Mouse (Mus musculus) left cerebral cortex, adult 8-10 months (tissue): ENCODE data around the gene Tmem88b. TPM values are rescaled to one million over a fixed set of nuclear protein-coding genes. Genes with fewer than 3 reads are reported as not detected.

Source experiments
- microRNA-seq, 2 experiments: library from miRNA; unstranded; fragments of <30 nt; microRNA quantifications; one replicate each; pipeline ENCODE4 v1.2.0; 2022
- total RNA-seq, 4 experiments: library from RNA; stranded (reverse); gene quantifications; 2 replicates each; pipeline ENCODE4 v1.2.4; 2022

Tmem88b gene
- total RNA-seq, 4 experiments from 2014 or later = 35.4 to 43.6 (median 36.6) TPM

Small RNA genes lying within 50 kb of the gene (microRNA-seq; reads per million reads assigned to microRNA genes)
- 0 reads per million in 2 experiments for gene Gm27743

Other genes starting within 250 kb of the Tmem88b start
- gene Nadk, start 223.5 kb downstream of the Tmem88b start, total RNA-seq = 10 to 100 TPM; 43.2 to 55.5 (median 52.6) TPM
- gene Slc35e2, start 184.5 kb downstream of the Tmem88b start, total RNA-seq = 10 to 100 TPM; 42.9 to 50.6 (median 43.8) TPM
- 10 to 100 TPM; 40.1 to 55.0 (median 47.1) TPM for gene Cdk11b, start 161.0 kb downstream of the Tmem88b start, total RNA-seq
- gene Gm10563, start 140.5 kb downstream of the Tmem88b start, total RNA-seq = not detected
- 1 to 10 TPM in 3 of 4 experiments, under 1 TPM in 1; 0.99 to 2.8 (median 2.1) TPM for gene Mmp23, start 132.5 kb downstream of the Tmem88b start, total RNA-seq
- 100 to 1,000 TPM; 108 to 124 (median 117) TPM for gene Mib2, start 116.7 kb downstream of the Tmem88b start, total RNA-seq
- gene Fndc10, start 91.5 kb downstream of the Tmem88b start, total RNA-seq = 10 to 100 TPM; 31.6 to 37.7 (median 34.7) TPM
- 100 to 1,000 TPM in 2 of 4 experiments, 10 to 100 TPM in 2; 91.0 to 111 (median 98.8) TPM for gene Ssu72, start 81.1 kb downstream of the Tmem88b start, total RNA-seq
- gene Tmem240, start 51.1 kb downstream of the Tmem88b start, total RNA-seq = 10 to 100 TPM; 43.9 to 53.3 (median 48.9) TPM
- 10 to 100 TPM; 41.3 to 55.7 (median 51.1) TPM for gene Atad3a, start 24.8 kb downstream of the Tmem88b start, total RNA-seq
- 10 to 100 TPM; 14.0 to 14.9 (median 14.4) TPM for gene Vwa1, start 11.2 kb downstream of the Tmem88b start, total RNA-seq
- gene Ankrd65, start 4.6 kb upstream of the Tmem88b start, total RNA-seq = under 1 TPM in 1 of 4 experiments, not detected in 3; 0.35 TPM
- 10 to 100 TPM; 75.3 to 87.1 (median 84.7) TPM for gene Mrpl20, start 17.0 kb upstream of the Tmem88b start, total RNA-seq
- 10 to 100 TPM; 54.7 to 60.9 (median 57.6) TPM for gene Ccnl2, start 26.6 kb upstream of the Tmem88b start, total RNA-seq
- gene Aurkaip1, start 45.4 kb upstream of the Tmem88b start, total RNA-seq = 100 to 1,000 TPM; 101 to 109 (median 102) TPM
- gene Mxra8, start 53.8 kb upstream of the Tmem88b start, total RNA-seq = 10 to 100 TPM in 1 of 4 experiments, 1 to 10 TPM in 3; 8.9 to 10.3 (median 9.3) TPM
- gene Dvl1, start 61.5 kb upstream of the Tmem88b start, total RNA-seq = 10 to 100 TPM; 81.1 to 86.5 (median 81.4) TPM
- gene Tas1r3, start 77.5 kb upstream of the Tmem88b start, total RNA-seq = under 1 TPM in 2 of 4 experiments, not detected in 2; 0.30 to 0.39 TPM
- 10 to 100 TPM; 30.1 to 48.4 (median 33.7) TPM for gene Cptp, start 83.6 kb upstream of the Tmem88b start, total RNA-seq
- gene Ints11, start 83.7 kb upstream of the Tmem88b start, total RNA-seq = 10 to 100 TPM; 26.8 to 32.6 (median 30.0) TPM
- gene Pusl1, start 105.9 kb upstream of the Tmem88b start, total RNA-seq = 10 to 100 TPM; 49.0 to 65.6 (median 58.5) TPM
- 100 to 1,000 TPM; 108 to 128 (median 122) TPM for gene Acap3, start 105.9 kb upstream of the Tmem88b start, total RNA-seq
- 10 to 100 TPM; 57.7 to 67.6 (median 65.2) TPM for gene Ube2j2, start 158.0 kb upstream of the Tmem88b start, total RNA-seq
- gene C1qtnf12, start 176.4 kb upstream of the Tmem88b start, total RNA-seq = 10 to 100 TPM; 16.0 to 26.1 (median 23.8) TPM
- gene B3galt6, start 206.8 kb upstream of the Tmem88b start, total RNA-seq = 10 to 100 TPM in 2 of 4 experiments, 1 to 10 TPM in 2; 9.3 to 12.6 (median 10.5) TPM
- 100 to 1,000 TPM; 206 to 235 (median 221) TPM for gene Sdf4, start 207.0 kb upstream of the Tmem88b start, total RNA-seq
- gene Tnfrsf4, start 228.0 kb upstream of the Tmem88b start, total RNA-seq = 1 to 10 TPM in 3 of 4 experiments, under 1 TPM in 1; 0.91 to 3.5 (median 1.5) TPM
- gene Tnfrsf18, start 240.3 kb upstream of the Tmem88b start, total RNA-seq = not detected